Mouse (Mus musculus) CH12.LX (cell line): ENCODE measurements around the gene Car5a. TPM values are rescaled to one million over a fixed set of nuclear protein-coding genes. Genes with fewer than 3 reads are reported as not detected.

Experiments
- DNase-seq: peaks from one replicate; pipeline ENCODE4 v3.0.0-alpha.2; 2013; ENCODE audit errors: extremely low read depth
- H3K27ac ChIP-seq: 2 replicates; pipeline ENCODE4 v1.5.1; 2012; ENCODE audit warnings: low read depth, mild to moderate bottlenecking, control low read depth, moderate library complexity; ENCODE audit not compliant: insufficient read depth
- H3K27me3 ChIP-seq: replicated peaks from 2 replicates; pipeline ENCODE3; 2012; ENCODE audit warnings: inconsistent platforms
- H3K36me3 ChIP-seq, 2 experiments: replicated peaks in 1 of 2; 2 replicates each; pipeline versions ENCODE3 to v1.6.1; 2012; ENCODE audit warnings: inconsistent platforms in 1 of 2, low read length in 1 of 2, mild to moderate bottlenecking in 1 of 2, mixed read lengths in 1 of 2, moderate library complexity in 1 of 2; ENCODE audit not compliant: control insufficient read depth in 1 of 2, insufficient read depth in 1 of 2
- H3K4me1 ChIP-seq, 2 experiments: 2 replicates each; pipeline ENCODE4 v1.6.1; 2012; ENCODE audit warnings: inconsistent platforms in 1 of 2, moderate library complexity in 1 of 2; ENCODE audit not compliant: insufficient read depth in 2 of 2, control insufficient read depth in 1 of 2
- H3K4me2 ChIP-seq: 2 replicates; pipeline ENCODE4 v1.6.1; 2012; ENCODE audit warnings: low read depth, mild to moderate bottlenecking, control low read depth; ENCODE audit not compliant: poor library complexity, insufficient read depth, severe bottlenecking
- H3K4me3 ChIP-seq, 3 experiments: fragments of 150-350 bp in 1 of 3; sonication (generic) in 1 of 3; replicated peaks in 1 of 3; 2 replicates each; pipeline versions ENCODE3 to v1.5.1; 2011 to 2012; ENCODE audit warnings: low read depth in 2 of 3, low read length in 2 of 3, mild to moderate bottlenecking in 2 of 3, moderate library complexity in 2 of 3, control low read depth in 1 of 3, improper control_type of control experiment in 1 of 3, inconsistent platforms in 1 of 3, mixed read lengths in 1 of 3; ENCODE audit not compliant: poor library complexity in 1 of 3
- H3K79me2 ChIP-seq: replicated peaks from 2 replicates; pipeline ENCODE4 v1.6.1; 2012; ENCODE audit warnings: mild to moderate bottlenecking, moderate library complexity; ENCODE audit not compliant: control insufficient read depth, poor library complexity, insufficient read depth, severe bottlenecking; ENCODE audit errors: extremely low read depth
- H3K9ac ChIP-seq: 2 replicates; pipeline ENCODE4 v1.6.1; 2012; ENCODE audit warnings: low read depth, mild to moderate bottlenecking, control low read depth, moderate library complexity; ENCODE audit not compliant: insufficient read depth
- H3K9me3 ChIP-seq: replicated peaks from 2 replicates; pipeline ENCODE3; 2012; ENCODE audit warnings: low read length, inconsistent platforms, mixed read lengths
- BHLHE40 ChIP-seq: IDR thresholded peaks from 2 replicates; pipeline ENCODE4 v1.6.1; 2011; ENCODE audit warnings: mild to moderate bottlenecking, low read depth, low read length, improper control_type of control experiment
- CHD1 ChIP-seq: IDR thresholded peaks from 2 replicates; pipeline ENCODE4 v1.6.1; 2012; ENCODE audit warnings: low read depth, low read length, improper control_type of control experiment, inconsistent platforms
- CHD2 ChIP-seq: IDR thresholded peaks from 2 replicates; pipeline ENCODE4 v1.6.1; 2011; ENCODE audit warnings: low read length, improper control_type of control experiment
- CTCF ChIP-seq, 2 experiments: IDR thresholded peaks in 1 of 2; conservative IDR thresholded peaks in 1 of 2; 2 replicates each; pipeline ENCODE4 v1.5.1; 2011 to 2012; ENCODE audit warnings: low read depth in 2 of 2, low read length in 2 of 2, improper control_type of control experiment in 1 of 2, inconsistent platforms in 1 of 2, mild to moderate bottlenecking in 1 of 2, moderate library complexity in 1 of 2
- ETS1 ChIP-seq: conservative IDR thresholded peaks from 2 replicates; pipeline ENCODE4 v1.6.1; 2012; ENCODE audit warnings: low read depth, mild to moderate bottlenecking, inconsistent platforms, low read length, improper control_type of control experiment, moderate library complexity
- GABPA ChIP-seq: IDR thresholded peaks from 2 replicates; pipeline ENCODE4 v1.6.1; 2012; ENCODE audit warnings: low read depth, low read length, improper control_type of control experiment, inconsistent platforms; ENCODE audit not compliant: insufficient replicate concordance
- IRF4 ChIP-seq: IDR thresholded peaks from 2 replicates; pipeline ENCODE4 v1.6.1; 2014; ENCODE audit warnings: low read depth, mild to moderate bottlenecking, inconsistent platforms, low read length, improper control_type of control experiment
- JUN ChIP-seq: IDR thresholded peaks from 2 replicates; pipeline ENCODE4 v1.6.1; 2011; ENCODE audit warnings: low read depth, mild to moderate bottlenecking, low read length, improper control_type of control experiment, moderate library complexity; ENCODE audit not compliant: insufficient read depth
- MAFK ChIP-seq: IDR thresholded peaks from 2 replicates; pipeline ENCODE4 v1.6.1; 2011; ENCODE audit warnings: low read length, improper control_type of control experiment; ENCODE audit not compliant: insufficient replicate concordance
- MAX ChIP-seq: IDR thresholded peaks from 2 replicates; pipeline ENCODE4 v1.6.1; 2011; ENCODE audit warnings: low read length, improper control_type of control experiment
- MAZ ChIP-seq: IDR thresholded peaks from 2 replicates; pipeline ENCODE4 v1.6.1; 2012; ENCODE audit warnings: low read depth, mild to moderate bottlenecking, inconsistent platforms, low read length, improper control_type of control experiment, moderate library complexity
- NELFE ChIP-seq: IDR thresholded peaks from 2 replicates; pipeline ENCODE4 v1.6.1; 2011; ENCODE audit warnings: low read depth, low read length, improper control_type of control experiment
- NRF1 ChIP-seq: IDR thresholded peaks from 2 replicates; pipeline ENCODE4 v1.6.1; 2014; ENCODE audit warnings: low read depth, mild to moderate bottlenecking, inconsistent platforms, low read length, improper control_type of control experiment, moderate library complexity
- RAD21 ChIP-seq: IDR thresholded peaks from 2 replicates; pipeline ENCODE4 v1.6.1; 2011; ENCODE audit warnings: low read depth, mild to moderate bottlenecking, low read length, improper control_type of control experiment, moderate library complexity
- RCOR1 ChIP-seq: conservative IDR thresholded peaks from 2 replicates; pipeline ENCODE4 v1.6.1; 2012; ENCODE audit warnings: low read depth, mild to moderate bottlenecking, inconsistent platforms, low read length, improper control_type of control experiment
- SIN3A ChIP-seq: IDR thresholded peaks from 2 replicates; pipeline ENCODE4 v1.6.1; 2012; ENCODE audit warnings: low read length, improper control_type of control experiment, inconsistent platforms
- TBP ChIP-seq: conservative IDR thresholded peaks from 2 replicates; pipeline ENCODE4 v1.6.1; 2011; ENCODE audit warnings: low read depth, low read length, improper control_type of control experiment
- TCF12 ChIP-seq: IDR thresholded peaks from 2 replicates; pipeline ENCODE4 v1.6.1; 2014; ENCODE audit warnings: low read depth, mild to moderate bottlenecking, inconsistent platforms, low read length, improper control_type of control experiment
- ZKSCAN1 ChIP-seq: IDR thresholded peaks from 2 replicates; pipeline ENCODE4 v1.6.1; 2012; ENCODE audit warnings: low read depth, inconsistent platforms, low read length, improper control_type of control experiment, borderline replicate concordance
- dilution Hi-C: fragments of 300-500 bp; cut with MboI; formaldehyde crosslinking; loops from 2 replicates; pipeline ENCODE4 v1.14.3; 2020; ENCODE audit warnings: low sequenced_read_pairs; ENCODE audit not compliant: extremely low pct_unique_long_range_greater_than_20kb, extremely low pct_ligation_motif_present
- in situ Hi-C: fragments of 300-500 bp; cut with MboI; formaldehyde crosslinking; loops from 3 replicates; pipeline ENCODE4 v1.14.3; 2019; ENCODE audit warnings: low sequenced_read_pairs, low pct_ligation_motif_present, low pct_unique_long_range_greater_than_20kb, mixed read lengths
- polyA plus RNA-seq: library from polyadenylated mRNA; unstranded; fragments of >175 nt; gene quantifications from 2 replicates; pipeline ENCODE4 v1.2.1, GENCODE M21; 2012; ENCODE audit warnings: low read depth; ENCODE audit not compliant: insufficient read length
- total RNA-seq, 2 experiments: library from RNA; depleted of rRNA; stranded (reverse); fragments of 300-350 nt in 1 of 2; fragments of >200 nt in 1 of 2; gene quantifications; 2 replicates each; pipeline ENCODE4 v1.2.3; 2012 to 2014

Gene Car5a
- total and polyA plus RNA-seq, 3 experiments, result 1.6 to 9.7 TPM; not detected in 1

DNA sequence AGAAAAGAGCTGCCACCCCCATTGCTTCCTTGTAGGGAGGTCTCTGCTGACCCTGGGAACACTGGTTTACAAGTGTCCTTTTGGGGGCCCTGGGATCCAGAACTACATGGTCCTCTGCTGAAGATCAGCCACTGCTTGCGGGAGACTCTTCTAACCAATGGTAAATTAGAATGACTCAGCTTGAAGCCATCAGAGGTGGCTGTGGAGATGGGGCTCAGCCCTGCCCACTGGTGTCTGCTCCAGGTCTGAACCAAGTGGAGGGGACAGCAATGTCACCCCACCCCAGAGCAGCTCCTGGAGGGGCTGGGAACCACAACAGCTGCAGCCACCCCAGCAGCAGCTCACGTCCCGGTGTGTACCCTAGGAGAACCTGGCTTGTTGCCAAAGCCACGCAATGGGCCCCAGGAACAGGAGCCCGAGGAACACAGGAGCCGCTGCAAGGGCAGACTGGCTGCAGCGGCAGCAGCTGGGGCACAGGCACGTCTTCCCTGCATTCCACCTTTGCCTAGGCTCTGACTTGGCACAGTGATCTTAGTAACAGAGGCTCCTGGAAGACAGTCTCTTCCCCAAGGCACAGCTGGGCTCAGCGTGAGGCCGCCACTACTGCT lies 72.8 kb downstream of the Car5a start:
- Histone ChIP-seq H3K27me3 (no peaks in the 10 kb centered on the region), H3K79me2 (no peaks in the 10 kb centered on the region)
- DNase-seq, result no peak
- in situ Hi-C loops, result loop anchor here (10.0 kb wide), 1 partner anchor 53 kb away; no protein-coding TSS in a partner anchor
- no peak for TF ChIP-seq BHLHE40
- no peak for TF ChIP-seq TBP
- TF ChIP-seq CHD2, result no peak
- TF ChIP-seq RAD21, result no peak
- TF ChIP-seq GABPA, result no peak
- no peak for TF ChIP-seq SIN3A
- no peak for TF ChIP-seq RCOR1
- no peak for TF ChIP-seq IRF4
- TF ChIP-seq MAX, result no peak
- no peak for TF ChIP-seq ZKSCAN1
- no peak for TF ChIP-seq MAZ
- TF ChIP-seq, all 38 proteins: peak for 0
- Histone ChIP-seq H3K4me3 (no peak overlapping the region), H3K27ac (no peak overlapping the region), H3K9ac (no peak overlapping the region), H3K36me3 (no peaks in the 10 kb centered on the region), H3K4me2 (no peak overlapping the region), H3K4me1 (peaks cover 17 to 72% of the 10 kb centered on the region in 2 experiments), H3K9me3 (no peaks in the 10 kb centered on the region)
- dilution Hi-C loops, result no loop called here

DNA sequence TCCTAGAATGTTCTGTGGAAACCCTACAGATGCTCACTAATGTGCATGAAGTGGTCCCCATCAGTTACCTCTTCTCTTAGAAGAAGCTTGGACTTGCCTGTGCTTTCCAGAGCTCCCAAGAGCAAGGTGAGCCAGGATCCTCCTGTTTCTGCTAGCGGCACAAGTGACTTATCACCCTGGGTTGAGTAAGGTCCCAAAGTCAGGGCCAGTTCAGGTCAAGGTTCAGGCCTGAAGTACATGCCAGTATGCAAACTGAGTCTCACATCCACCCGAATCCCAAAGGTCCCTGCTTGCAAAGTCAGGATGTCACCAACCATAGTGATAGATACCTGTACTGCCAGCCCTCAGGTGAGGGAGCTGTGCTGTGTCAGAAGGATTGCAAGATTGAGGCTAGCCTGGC lies 74.5 kb downstream of the Car5a start:
- no peaks in the 10 kb centered on the region for H3K27me3 ChIP-seq
- no peak overlapping the region for H3K9ac ChIP-seq
- dilution Hi-C loops (no loop called here), in situ Hi-C loops (loop anchor here (10.0 kb wide), 1 partner anchor 55 kb away; no protein-coding TSS in a partner anchor)
- no peak for DNase-seq
- no peak overlapping the region for H3K4me3 ChIP-seq
- H3K4me2 ChIP-seq, result no peak overlapping the region
- peaks cover 0 to 2% of the 10 kb centered on the region in 2 experiments for H3K36me3 ChIP-seq
- peaks cover 20 to 65% of the 10 kb centered on the region in 2 experiments for H3K4me1 ChIP-seq
- no peak overlapping the region for H3K27ac ChIP-seq
- no peaks in the 10 kb centered on the region for H3K9me3 ChIP-seq
- no peaks in the 10 kb centered on the region for H3K79me2 ChIP-seq
- TF ChIP-seq CHD1, result no peak
- no peak for TF ChIP-seq ETS1
- TF ChIP-seq MAFK, result no peak
- TF ChIP-seq CHD2, result no peak
- TF ChIP-seq CTCF (conservative IDR thresholded peaks at IDR 0.05 in 1 of 2, IDR thresholded peaks at IDR 0.05 in 1 of 2; ENCODE audit: low read depth in 2 of 2, low read length in 2 of 2), result no peak
- no peak for TF ChIP-seq NELFE
- TF ChIP-seq NRF1, result no peak
- TF ChIP-seq ZKSCAN1, result no peak
- TF ChIP-seq TCF12, result no peak
- no peak for TF ChIP-seq JUN
